Mouse (Mus musculus) lung, postnatal 0 days (tissue): ENCODE measurements at regions not wholly inside any gene's neighbourhood (a gene's known extent, or its start where the extent isn't known, plus 50 kb on each side); places are given as distances from the start of the nearest gene placed in this dataset.

ENCODE experiments used
- ATAC-seq: fragments of 200-750 bp; cut with Nextera tagmentation; 2 replicates; pipeline ENCODE4 v1.8.0; 2017; ENCODE audit warnings: moderate library complexity
- DNase-seq: peaks from one replicate; pipeline ENCODE4 v3.0.0-alpha.2; 2016; ENCODE audit warnings: low spot score
- H3K27ac ChIP-seq: fragments of 300-500 bp; sonication (generic); 2 replicates; pipeline ENCODE4 v1.5.1; 2014; ENCODE audit warnings: antibody characterized with exemption, mild to moderate bottlenecking, low read length, mixed read lengths
- H3K27me3 ChIP-seq: fragments of 300-500 bp; sonication (generic); replicated peaks from 2 replicates; pipeline ENCODE4 v1.6.1; 2014; ENCODE audit warnings: low read length, mixed read lengths; ENCODE audit not compliant: insufficient read depth
- H3K36me3 ChIP-seq: fragments of 300-500 bp; sonication (generic); 2 replicates; pipeline ENCODE4 v1.6.1; 2014; ENCODE audit warnings: low read length, mixed read lengths; ENCODE audit not compliant: insufficient read depth
- H3K4me1 ChIP-seq: fragments of 300-500 bp; sonication (generic); 2 replicates; pipeline ENCODE4 v1.6.1; 2014; ENCODE audit warnings: antibody characterized with exemption, low read depth, low read length, mixed read lengths; ENCODE audit not compliant: insufficient read depth
- H3K4me2 ChIP-seq: fragments of 300-500 bp; sonication (generic); replicated peaks from 2 replicates; pipeline ENCODE4 v1.6.1; 2014; ENCODE audit warnings: low read depth, mild to moderate bottlenecking, low read length, moderate library complexity, mixed read lengths
- H3K4me3 ChIP-seq: fragments of 300-500 bp; sonication (generic); 2 replicates; pipeline ENCODE4 v1.5.1; 2014; ENCODE audit warnings: low read depth, low read length
- H3K9ac ChIP-seq: fragments of 300-500 bp; sonication (generic); replicated peaks from 2 replicates; pipeline ENCODE4 v1.6.1; 2014; ENCODE audit warnings: low read depth, mild to moderate bottlenecking
- H3K9me3 ChIP-seq: fragments of 300-500 bp; sonication (generic); 2 replicates; pipeline ENCODE4 v1.6.1; 2016; ENCODE audit warnings: low read length, mixed read lengths
- CTCF ChIP-seq: IDR thresholded peaks from 2 replicates; pipeline ENCODE4 v1.5.1; 2016; ENCODE audit warnings: antibody characterized with exemption, mild to moderate bottlenecking
- EP300 ChIP-seq: IDR thresholded peaks from 2 replicates; pipeline ENCODE4 v1.6.1; 2016; ENCODE audit warnings: antibody characterized with exemption, mild to moderate bottlenecking, control low read depth
- whole genome bisulfite sequencing: fragments of 180-500 bp; shearing (Covaris S2); extraction: QIAGEN DNeasy Blood & Tissue Kit; methylation state at CpG from one replicate; pipeline ENCODE4 v1.1.7; 2014; 5-methylcytosine and 5-hydroxymethylcytosine counted together

DNA sequence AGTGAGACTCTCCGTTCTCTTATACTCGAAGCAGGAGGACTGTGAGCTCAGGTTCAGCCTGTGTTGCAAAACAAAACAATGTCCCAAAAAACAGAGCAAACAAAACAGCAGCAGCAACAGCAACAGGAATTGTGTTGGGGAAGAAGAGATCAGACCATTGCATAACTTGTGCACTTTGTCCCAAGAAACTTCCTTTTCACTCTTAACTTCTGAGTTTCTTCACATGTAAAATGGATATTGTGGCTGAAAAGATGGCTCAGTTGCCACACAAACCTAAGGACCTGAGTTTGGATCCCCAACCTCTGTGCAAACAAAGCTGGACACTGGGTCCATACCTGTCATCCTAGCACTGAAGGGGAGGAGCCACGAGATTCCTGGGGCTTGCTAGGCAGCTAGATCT, 146.1 kb upstream of the Lyplal1 start:
- Histone ChIP-seq H3K9ac (no peak overlapping the region), H3K36me3 (no peaks in the 10 kb centered on the region), H3K27me3 (no peaks in the 10 kb centered on the region), H3K4me2 (no peak overlapping the region), H3K9me3 (no peaks in the 10 kb centered on the region), H3K27ac (no peak overlapping the region), H3K4me3 (no peak overlapping the region), H3K4me1 (peaks cover 16% of the 10 kb centered on the region; the same call in 1 of the 2 replicates)
- no peak for ATAC-seq
- peak; percentile 16 for DNase-seq
- WGBS = 66% methylated on average over 3 of the region's 3 CpGs
- TF ChIP-seq CTCF (no peak), EP300 (no peak)

DNA sequence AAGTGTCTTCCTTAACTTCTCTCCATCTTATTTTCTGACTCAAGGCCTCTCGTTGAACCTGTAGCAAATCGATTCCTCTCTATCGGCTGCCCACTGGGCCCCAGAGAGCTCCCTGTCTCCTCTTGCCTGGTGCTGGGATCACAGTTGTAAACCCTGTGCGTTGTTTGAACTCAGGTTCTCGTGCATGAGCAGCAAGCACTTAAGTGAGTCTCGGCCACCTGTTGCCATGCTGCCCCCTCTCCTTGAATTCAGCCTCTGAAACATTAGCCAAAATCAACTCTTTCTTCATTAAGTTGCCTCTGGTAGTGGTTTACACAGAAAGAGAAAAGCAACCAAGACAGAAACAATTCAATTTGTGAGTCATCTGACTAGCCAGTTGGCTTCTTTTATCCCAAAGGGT, 144.9 kb upstream of the Lyplal1 start:
- Histone ChIP-seq H3K4me1 (peaks cover 16% of the 10 kb centered on the region; the same call in 1 of the 2 replicates), H3K27me3 (no peaks in the 10 kb centered on the region), H3K4me2 (no peak overlapping the region), H3K9ac (no peak overlapping the region), H3K4me3 (no peak overlapping the region), H3K36me3 (no peaks in the 10 kb centered on the region), H3K27ac (no peak overlapping the region; the same call in 1 of the 2 replicates), H3K9me3 (no peaks in the 10 kb centered on the region)
- DNase-seq (no peak), ATAC-seq (no peak)
- TF ChIP-seq CTCF = no peak
- TF ChIP-seq EP300 = no peak
- WGBS = 45% methylated on average over 6 of the region's 6 CpGs

DNA sequence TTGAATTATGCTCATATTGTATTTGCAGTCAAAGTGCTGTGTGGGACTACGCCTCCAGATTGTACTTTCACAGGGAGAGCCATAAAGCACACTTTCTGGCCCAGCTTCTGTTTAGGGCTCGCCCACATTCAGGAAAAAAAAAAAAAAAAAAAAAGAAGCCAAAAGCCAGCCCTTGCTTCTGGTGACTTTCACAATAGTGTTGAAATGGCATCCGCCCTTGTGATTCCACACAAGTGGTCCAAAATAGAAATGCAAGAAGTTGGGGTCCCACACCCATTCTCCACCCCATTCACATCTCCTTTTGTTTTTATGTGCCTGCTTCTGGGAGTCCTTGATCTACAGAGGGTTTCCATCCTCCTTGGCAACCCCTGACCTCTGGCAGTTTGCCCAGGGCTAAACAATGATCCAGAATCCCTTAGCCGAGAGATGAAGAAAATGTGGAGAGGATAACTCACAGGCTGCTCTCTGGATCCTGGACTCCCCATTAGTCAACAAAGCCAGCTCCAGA, 144.3 kb upstream of the Lyplal1 start:
- DNase-seq (peak; percentile 81), ATAC-seq (peak; percentile 83)
- no peaks in the 10 kb centered on the region for H3K36me3 ChIP-seq
- H3K4me3 ChIP-seq = no peak overlapping the region
- WGBS = 5% methylated on average over 4 of the region's 4 CpGs
- H3K4me1 ChIP-seq = peaks cover 16% of the 10 kb centered on the region; the same call in 1 of the 2 replicates
- H3K9ac ChIP-seq = no peak overlapping the region
- H3K4me2 ChIP-seq = no peak overlapping the region
- no peaks in the 10 kb centered on the region for H3K27me3 ChIP-seq
- no peaks in the 10 kb centered on the region for H3K9me3 ChIP-seq
- TF ChIP-seq CTCF = no peak
- peak; percentile 87 for TF ChIP-seq EP300
- no peak overlapping the region for H3K27ac ChIP-seq

DNA sequence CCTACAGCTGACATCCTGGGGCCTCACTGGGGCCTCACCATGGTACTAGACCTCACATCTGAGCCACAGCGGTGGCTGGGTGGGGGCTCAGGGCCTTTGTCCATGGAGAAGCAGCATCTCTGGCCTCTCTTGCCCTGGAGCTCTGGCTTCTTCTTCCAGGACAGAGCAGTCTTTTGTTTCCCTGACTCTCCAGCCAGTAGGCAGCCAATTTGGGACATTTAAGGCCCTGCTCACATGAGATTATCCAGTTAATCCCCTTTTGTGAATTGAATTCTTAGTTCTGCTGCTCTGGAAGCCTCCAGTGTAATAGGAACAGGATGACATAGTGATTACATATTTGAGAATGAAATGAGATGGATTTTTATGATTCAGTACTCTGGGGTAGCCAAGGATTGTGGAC, 140.5 kb upstream of the Lyplal1 start:
- Histone ChIP-seq H3K4me2 (no peak overlapping the region), H3K36me3 (no peaks in the 10 kb centered on the region), H3K27me3 (no peaks in the 10 kb centered on the region), H3K27ac (no peak overlapping the region), H3K4me3 (no peak overlapping the region), H3K9ac (no peak overlapping the region), H3K4me1 (peaks cover 12% of the 10 kb centered on the region; the same call in 1 of the 2 replicates), H3K9me3 (no peaks in the 10 kb centered on the region)
- TF ChIP-seq CTCF (no peak), EP300 (no peak)
- DNase-seq (no peak), ATAC-seq (no peak)
- WGBS = 87% methylated on average over 1 of the region's 1 CpGs

DNA sequence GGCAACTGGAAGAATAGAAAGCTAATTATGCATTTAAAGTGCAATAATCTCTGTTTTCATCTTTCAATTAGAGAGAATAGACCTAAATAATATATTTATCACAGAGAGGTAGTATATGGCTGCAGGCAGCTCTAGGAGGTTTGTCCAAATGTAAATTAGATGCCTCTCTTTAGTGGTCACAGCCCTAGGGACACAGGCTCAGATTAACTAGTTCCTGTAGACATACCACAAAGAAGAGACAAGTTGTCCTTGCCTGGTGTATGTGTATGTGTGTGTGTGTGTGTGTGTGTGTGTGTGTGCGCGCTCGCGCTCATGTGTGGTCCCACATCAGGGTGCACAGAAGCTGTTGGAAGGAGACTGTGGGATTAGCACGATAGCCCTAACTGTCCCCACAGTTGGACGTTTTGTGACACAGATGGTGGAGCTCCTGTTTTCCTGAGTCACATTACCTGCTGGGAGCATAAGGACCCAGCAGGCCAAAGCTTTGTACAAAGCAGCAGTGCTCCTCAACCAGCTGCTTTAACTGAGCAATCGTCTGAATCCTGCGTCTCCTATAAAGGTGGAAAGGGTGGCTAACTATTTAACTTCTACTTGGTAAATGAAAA, 138.5 kb upstream of the Lyplal1 start:
- DNase-seq (no peak), ATAC-seq (no peak)
- 70% methylated on average over 8 of the region's 8 CpGs for WGBS
- Histone ChIP-seq H3K4me3 (no peak overlapping the region), H3K9me3 (no peaks in the 10 kb centered on the region), H3K36me3 (no peaks in the 10 kb centered on the region), H3K27ac (no peak overlapping the region), H3K4me1 (no peaks in the 10 kb centered on the region; the same call in 1 of the 2 replicates), H3K9ac (no peak overlapping the region), H3K4me2 (no peak overlapping the region), H3K27me3 (no peaks in the 10 kb centered on the region)
- TF ChIP-seq CTCF (no peak), EP300 (no peak)

DNA sequence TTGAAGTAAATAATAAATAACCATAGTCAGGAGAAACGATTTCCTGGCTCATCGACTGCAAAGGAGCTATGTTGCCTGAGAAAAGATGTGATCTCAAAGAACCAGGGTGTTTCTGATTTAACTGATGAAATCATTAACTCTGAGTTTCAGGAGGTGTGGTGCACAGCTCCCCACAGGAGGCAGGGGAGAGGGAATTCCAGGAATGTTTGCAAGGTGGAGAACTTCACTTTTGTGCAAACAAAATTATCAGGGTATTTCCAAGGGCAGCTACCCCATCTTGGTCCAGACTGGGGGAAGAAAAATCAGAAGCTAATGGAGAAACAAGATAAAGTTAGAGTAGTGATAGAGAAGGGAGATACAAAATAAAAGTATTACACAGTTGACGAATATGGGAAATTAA, 137.4 kb upstream of the Lyplal1 start:
- Histone ChIP-seq H3K9ac (no peak overlapping the region), H3K36me3 (no peaks in the 10 kb centered on the region), H3K27me3 (no peaks in the 10 kb centered on the region), H3K27ac (no peak overlapping the region), H3K4me1 (no peaks in the 10 kb centered on the region), H3K9me3 (no peaks in the 10 kb centered on the region), H3K4me2 (no peak overlapping the region), H3K4me3 (no peak overlapping the region)
- DNase-seq (peak; percentile 56), ATAC-seq (peak; percentile 62; the same call in 1 of the 2 replicates)
- 25% methylated on average over 3 of the region's 3 CpGs for WGBS
- TF ChIP-seq EP300 (peak; percentile 77), CTCF (peak; percentile 25)
